Mouse (Mus musculus): Measurements from ENCODE around the gene Ubap1.

The Ubap1 gene

GRCm38 (mm10) chr4:41358669-41359068, 9.9 kb downstream of the Ubap1 start:
- DNase-seq, result no peak

GRCm38 (mm10) chr4:41359358-41359757, 10.6 kb downstream of the Ubap1 start:
- no peak for DNase-seq

GRCm38 (mm10) chr4:41361059-41361458, 12.3 kb downstream of the Ubap1 start:
- DNase-seq, result no peak

- DNase-seq, result no peak
These were observed 19.4 kb downstream of the Ubap1 start for GRCm38 (mm10) chr4:41368198-41368597.

GRCm38 (mm10) chr4:41369702-41370437, 21.1 kb downstream of the Ubap1 start:
- no peak for DNase-seq

- no peak for DNase-seq
These were observed 28.8 kb downstream of the Ubap1 start for GRCm38 (mm10) chr4:41377567-41377966.

- no peak for DNase-seq
These were observed 32.6 kb downstream of the Ubap1 start for GRCm38 (mm10) chr4:41381213-41381950.

- DNase-seq, result no peak
These were observed 37.7 kb downstream of the Ubap1 start for GRCm38 (mm10) chr4:41386412-41386975.

GRCm38 (mm10) chr4:41387755-41388469, 39.1 kb downstream of the Ubap1 start:
- no peak for DNase-seq

GRCm38 (mm10) chr4:41388616-41389015, 39.8 kb downstream of the Ubap1 start:
- DNase-seq, result no peak

- no peak for DNase-seq
These were observed 40.4 kb downstream of the Ubap1 start for GRCm38 (mm10) chr4:41389240-41389639.

- peak; percentile 69 for DNase-seq
These were observed 41.3 kb downstream of the Ubap1 start for GRCm38 (mm10) chr4:41390122-41390521.

GRCm38 (mm10) chr4:41391015-41391414, 42.2 kb downstream of the Ubap1 start:
- no peak for DNase-seq

GRCm38 (mm10) chr4:41394651-41395050, 45.9 kb downstream of the Ubap1 start:
- no peak for DNase-seq

- no peak for DNase-seq
These were observed 49.6 kb downstream of the Ubap1 start for GRCm38 (mm10) chr4:41398353-41398752.

- no peak for DNase-seq
These were observed 51.1 kb downstream of the Ubap1 start for GRCm38 (mm10) chr4:41399904-41400303.

- DNase-seq, result no peak
These were observed 52.4 kb downstream of the Ubap1 start for GRCm38 (mm10) chr4:41401167-41401566.

GRCm38 (mm10) chr4:41401573-41401972, 52.8 kb downstream of the Ubap1 start:
- DNase-seq, result no peak

- DNase-seq, result no peak
These were observed 57.8 kb downstream of the Ubap1 start for GRCm38 (mm10) chr4:41406597-41406996.

- no peak for DNase-seq
These were observed 58.6 kb downstream of the Ubap1 start for GRCm38 (mm10) chr4:41407353-41407752.

- peak; percentile 52 for DNase-seq
These were observed 60.5 kb downstream of the Ubap1 start for GRCm38 (mm10) chr4:41409341-41409740.

GRCm38 (mm10) chr4:41416966-41417365, 68.2 kb downstream of the Ubap1 start:
- no peak for DNase-seq

GRCm38 (mm10) chr4:41438931-41439330, 90.1 kb downstream of the Ubap1 start:
- no peak for DNase-seq
